Mouse (Mus musculus) ES-E14 (cell line): ENCODE data around the gene Basp1. TPM values are rescaled to one million over a fixed set of nuclear protein-coding genes. Genes with fewer than 3 reads are reported as not detected.

Source experiments
- DNase-seq: peaks from one replicate; pipeline ENCODE4 v3.0.0-alpha.2; 2013; ENCODE audit warnings: low read depth, low spot score
- H3K27ac ChIP-seq: 2 replicates; pipeline ENCODE4 v1.5.1; 2012; ENCODE audit warnings: low read depth, mild to moderate bottlenecking, low read length, moderate library complexity, mixed read lengths; ENCODE audit not compliant: poor library complexity, insufficient read depth, severe bottlenecking
- H3K36me3 ChIP-seq: 2 replicates; pipeline ENCODE4 v1.6.1; 2012; ENCODE audit warnings: mild to moderate bottlenecking, low read length, moderate library complexity, mixed read lengths; ENCODE audit not compliant: control insufficient read depth, poor library complexity, insufficient read depth, severe bottlenecking
- H3K4me1 ChIP-seq, 2 experiments: fragments of 150-350 bp in 1 of 2; sonication (generic) in 1 of 2; 2 replicates each; pipeline ENCODE4 v1.6.1; 2012; ENCODE audit warnings: low read length in 2 of 2, mild to moderate bottlenecking in 1 of 2, mixed read lengths in 1 of 2; ENCODE audit not compliant: control insufficient read depth in 2 of 2, insufficient read depth in 2 of 2, poor library complexity in 1 of 2
- H3K4me3 ChIP-seq, 2 experiments: fragments of 150-350 bp in 1 of 2; sonication (generic) in 1 of 2; 2 replicates each; pipeline ENCODE4 v1.5.1; 2012; ENCODE audit warnings: low read length in 2 of 2, low read depth in 1 of 2, mild to moderate bottlenecking in 1 of 2, mixed read lengths in 1 of 2; ENCODE audit not compliant: insufficient read depth in 1 of 2, poor library complexity in 1 of 2, severe bottlenecking in 1 of 2
- H3K9ac ChIP-seq: 2 replicates; pipeline ENCODE4 v1.6.1; 2012; ENCODE audit warnings: low read depth, mild to moderate bottlenecking, low read length, mixed read lengths; ENCODE audit not compliant: poor library complexity, insufficient read depth, severe bottlenecking
- H3K9me3 ChIP-seq: fragments of 150-350 bp; sonication (generic); 2 replicates; pipeline ENCODE4 v1.6.1; 2012; ENCODE audit warnings: low read depth, mild to moderate bottlenecking, low read length; ENCODE audit not compliant: control insufficient read depth, insufficient read depth
- CHD2 ChIP-seq: IDR thresholded peaks from 2 replicates; pipeline ENCODE4 v1.6.1; 2014; ENCODE audit warnings: mild to moderate bottlenecking, low read depth, low read length, inconsistent platforms
- HCFC1 ChIP-seq: IDR thresholded peaks from 2 replicates; pipeline ENCODE4 v1.6.1; 2012; ENCODE audit warnings: low read length, inconsistent platforms, borderline replicate concordance; ENCODE audit not compliant: insufficient read depth
- MAFK ChIP-seq: IDR thresholded peaks from 2 replicates; pipeline ENCODE4 v1.6.1; 2014; ENCODE audit warnings: mild to moderate bottlenecking, low read depth, low read length, inconsistent platforms; ENCODE audit not compliant: insufficient read depth
- ZC3H11A ChIP-seq: IDR thresholded peaks from 2 replicates; pipeline ENCODE4 v1.6.1; 2012; ENCODE audit warnings: low read depth, mild to moderate bottlenecking, inconsistent platforms, low read length, borderline replicate concordance
- ZNF384 ChIP-seq: IDR thresholded peaks from 2 replicates; pipeline ENCODE4 v1.6.1; 2012; ENCODE audit warnings: low read depth, low read length, inconsistent platforms
- in situ Hi-C, 2 experiments: fragments of 600-800 bp; cut with MboI; formaldehyde crosslinking; loops; one replicate each; pipeline ENCODE4 v1.15.1; 2025; ENCODE audit warnings: low sequenced_read_pairs in 2 of 2, inconsistent platforms in 1 of 2; ENCODE audit not compliant: unreplicated experiment in 2 of 2
- total RNA-seq: library from RNA; depleted of rRNA; stranded (reverse); fragments of 300-350 nt; gene quantifications from 2 replicates; pipeline ENCODE4 v1.2.3, GENCODE M21; 2012

Basp1 gene
- total RNA-seq, 1 experiment = 120 TPM

DNA sequence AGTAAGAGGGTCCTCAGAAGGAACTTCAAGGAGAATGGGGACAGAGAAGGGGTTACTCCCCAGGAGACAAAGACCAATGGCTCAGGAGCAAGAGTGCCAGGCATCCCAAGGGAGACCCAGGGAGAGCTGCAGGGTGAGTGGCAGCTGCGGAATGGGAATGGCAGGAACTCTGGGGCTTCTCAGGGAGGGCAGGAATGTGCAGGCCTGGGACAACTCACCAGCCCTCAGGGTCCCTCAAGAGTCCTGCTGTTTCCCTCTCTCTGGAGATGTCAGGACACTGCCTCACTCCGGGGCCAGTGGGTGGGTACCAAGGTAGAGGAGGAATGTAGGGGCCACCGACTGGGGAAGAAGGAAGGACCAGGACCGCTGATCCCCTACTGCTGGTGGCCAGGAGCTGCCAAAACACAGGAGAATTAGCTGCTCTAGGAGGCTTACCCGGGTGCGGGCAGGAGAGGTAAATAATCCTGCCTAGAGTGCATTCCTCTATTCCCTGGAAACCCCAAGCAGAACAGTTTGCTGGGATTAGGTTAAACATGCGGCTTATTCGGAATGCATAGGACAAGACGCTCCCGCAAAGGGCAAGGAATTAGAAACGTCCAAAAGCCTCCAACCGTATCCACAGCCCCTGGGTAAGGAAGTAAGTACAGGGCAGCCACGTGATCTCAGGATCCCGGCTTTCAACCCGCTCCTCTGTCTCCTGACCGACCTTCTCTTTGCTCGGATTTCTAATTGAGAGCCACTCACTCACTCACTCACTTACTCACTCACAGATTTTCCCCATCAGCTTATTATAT, 32.0 kb upstream of the Basp1 start:
- H3K9me3 ChIP-seq = no peaks in the 10 kb centered on the region
- no peak for TF ChIP-seq ZNF384
- no peak for TF ChIP-seq MAFK
- TF ChIP-seq HCFC1 = no peak
- TF ChIP-seq CHD2 = no peak
- no peak for TF ChIP-seq ZC3H11A
- in situ Hi-C loops = loop anchor here in 1 of 2 experiments (25.0 kb wide), 1 partner anchor 267 kb away; no protein-coding TSS in a partner anchor
- no peaks in the 10 kb centered on the region for H3K36me3 ChIP-seq
- H3K27ac ChIP-seq = no peak overlapping the region
- no peaks in the 10 kb centered on the region for H3K4me1 ChIP-seq
- H3K4me3 ChIP-seq = peak overlapping the region in 1 of 2 experiments; percentile 35; a peak in 2 of 4 replicates
- H3K9ac ChIP-seq = no peak overlapping the region
- DNase-seq = no peak

DNA sequence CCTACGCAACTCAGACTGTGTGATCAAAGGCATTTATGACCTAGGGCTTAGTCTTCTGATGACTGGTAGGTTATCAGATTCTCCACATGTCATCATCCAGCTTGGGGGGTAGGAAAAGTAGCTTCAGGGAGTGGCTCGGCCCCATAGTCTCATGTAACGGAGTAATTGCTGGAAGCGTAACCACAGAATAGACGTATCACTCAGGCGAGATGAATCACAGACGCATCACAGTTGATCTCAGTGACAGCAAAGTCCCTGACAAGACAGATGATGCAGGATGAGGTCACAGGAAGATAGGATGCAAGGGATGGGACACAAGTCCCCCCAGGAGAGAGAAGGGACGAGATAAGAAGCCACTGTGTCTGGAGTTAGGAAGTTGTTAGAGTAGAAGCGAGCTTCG, 30.6 kb upstream of the Basp1 start:
- H3K9me3 ChIP-seq = no peaks in the 10 kb centered on the region
- DNase-seq = no peak
- in situ Hi-C loops = loop anchor here (5.0 to 25.0 kb wide), 2 partner anchors 268 to 273 kb away; no protein-coding TSS in a partner anchor

DNA sequence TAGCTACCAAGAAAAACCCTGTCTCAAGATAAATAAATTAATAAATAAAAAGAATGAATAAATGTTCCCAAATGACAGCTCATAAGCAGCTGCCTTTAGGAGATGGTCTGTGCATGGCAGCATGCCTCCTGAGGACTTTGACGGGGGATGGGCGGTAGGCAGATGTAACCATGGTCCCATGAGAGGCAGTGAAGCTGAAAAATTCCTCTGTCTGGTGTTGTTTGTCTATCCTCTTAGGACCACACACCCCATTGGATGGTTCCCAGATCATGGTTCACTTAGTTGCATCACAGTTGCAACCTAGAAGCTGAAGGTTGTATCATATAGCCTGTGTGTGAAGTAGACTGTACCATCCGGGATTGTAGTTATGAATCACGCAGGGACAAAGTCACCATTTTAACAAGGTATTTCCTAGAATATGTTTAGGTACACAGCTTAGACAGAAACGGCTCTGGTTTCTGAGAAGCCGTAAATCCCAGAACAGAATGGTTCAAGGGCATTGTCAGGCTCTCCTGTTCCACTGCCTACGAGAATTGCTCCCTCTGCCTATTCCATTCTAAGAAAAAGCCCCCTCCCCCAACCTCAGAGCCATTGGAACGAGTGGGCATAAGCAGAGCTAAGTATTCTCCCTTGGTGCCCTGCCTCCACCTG, 29.7 kb upstream of the Basp1 start:
- Histone ChIP-seq H3K9ac (no peak overlapping the region), H3K27ac (no peak overlapping the region), H3K9me3 (no peaks in the 10 kb centered on the region), H3K4me1 (no peaks in the 10 kb centered on the region), H3K36me3 (no peaks in the 10 kb centered on the region), H3K4me3 (no peak overlapping the region)
- in situ Hi-C loops = loop anchor here (5.0 to 25.0 kb wide), 2 partner anchors 269 to 274 kb away; no protein-coding TSS in a partner anchor
- DNase-seq = no peak
- TF ChIP-seq ZC3H11A (no peak), ZNF384 (no peak), HCFC1 (no peak)

More for the DNA sequence above, 30.6 kb upstream of the Basp1 start:
- TF ChIP-seq MAFK = no peak
- no peak for TF ChIP-seq CHD2
- no peak for TF ChIP-seq ZNF384
- no peak for TF ChIP-seq HCFC1
- TF ChIP-seq ZC3H11A = no peak
- Histone ChIP-seq H3K9ac (no peak overlapping the region), H3K4me3 (no peak overlapping the region), H3K27ac (no peak overlapping the region), H3K4me1 (no peaks in the 10 kb centered on the region), H3K36me3 (no peaks in the 10 kb centered on the region)

DNA sequence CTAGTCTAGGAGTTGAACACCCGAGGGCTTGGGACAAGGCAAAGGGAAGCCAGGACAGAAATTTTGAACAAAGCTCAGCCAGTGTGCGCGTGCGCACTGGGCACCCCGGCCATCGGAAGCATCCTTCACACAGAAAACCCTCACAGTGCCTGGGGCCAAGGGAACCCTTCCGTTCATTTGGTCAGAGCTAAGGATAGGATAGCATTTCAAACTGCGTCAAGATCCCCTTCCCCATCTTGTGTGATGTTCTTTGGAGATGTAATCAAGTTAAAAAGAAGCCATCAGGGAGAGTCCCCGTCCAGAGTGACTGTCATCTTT, 28.3 kb upstream of the Basp1 start:
- TF ChIP-seq HCFC1 (no peak), ZC3H11A (no peak), CHD2 (no peak), MAFK (no peak), ZNF384 (no peak)
- Histone ChIP-seq H3K4me3 (no peak overlapping the region), H3K9ac (no peak overlapping the region), H3K27ac (no peak overlapping the region), H3K36me3 (no peaks in the 10 kb centered on the region), H3K9me3 (no peaks in the 10 kb centered on the region), H3K4me1 (no peaks in the 10 kb centered on the region)
- DNase-seq = no peak
- in situ Hi-C loops = loop anchor here (5.0 to 25.0 kb wide), 2 partner anchors 270 to 275 kb away; no protein-coding TSS in a partner anchor
